Mouse (Mus musculus): ENCODE measurements at regions not wholly inside any gene's neighbourhood (a gene's known extent, or its start where the extent isn't known, plus 50 kb on each side); places are given as distances from the start of the nearest gene placed in this dataset.

GRCm38 (mm10) chr13:103470141-103470540 lies 135.8 kb upstream of the Mast4 start:
- no peak for DNase-seq (ENCODE audit: low spot score)

- no peak for DNase-seq (ENCODE audit: low spot score)
Measured at GRCm38 (mm10) chr13:103460499-103460898, 126.2 kb upstream of the Mast4 start.

GRCm38 (mm10) chr13:103459486-103460147 lies 125.3 kb upstream of the Mast4 start:
- no peak for DNase-seq (ENCODE audit: low spot score)

- no peak for DNase-seq (ENCODE audit: low spot score)
Measured at GRCm38 (mm10) chr13:103452837-103453236, 118.5 kb upstream of the Mast4 start.

- peak; percentile 63 for DNase-seq (ENCODE audit: low spot score)
Measured at GRCm38 (mm10) chr13:103430589-103430988, 96.3 kb upstream of the Mast4 start.

- DNase-seq (ENCODE audit: low spot score): no peak
Measured at GRCm38 (mm10) chr13:103424011-103424410, 89.7 kb upstream of the Mast4 start.

- DNase-seq (ENCODE audit: low spot score): no peak
Measured at GRCm38 (mm10) chr13:103423417-103423816, 89.1 kb upstream of the Mast4 start.

- no peak for DNase-seq (ENCODE audit: low spot score)
Measured at GRCm38 (mm10) chr13:103422997-103423396, 88.7 kb upstream of the Mast4 start.

GRCm38 (mm10) chr13:103419146-103419545 lies 84.8 kb upstream of the Mast4 start:
- DNase-seq (ENCODE audit: low spot score): no peak

GRCm38 (mm10) chr13:103417256-103417655 lies 83.0 kb upstream of the Mast4 start:
- DNase-seq (ENCODE audit: low spot score): no peak

- DNase-seq (ENCODE audit: low spot score): no peak
Measured at GRCm38 (mm10) chr13:103415335-103415734, 81.0 kb upstream of the Mast4 start.

- DNase-seq (ENCODE audit: low spot score): no peak
Measured at GRCm38 (mm10) chr13:103412566-103412965, 78.3 kb upstream of the Mast4 start.

GRCm38 (mm10) chr13:103409286-103409685 lies 75.0 kb upstream of the Mast4 start:
- no peak for DNase-seq (ENCODE audit: low spot score)

GRCm38 (mm10) chr13:103396526-103397020 lies 62.3 kb upstream of the Mast4 start:
- no peak for DNase-seq (ENCODE audit: low spot score)

GRCm38 (mm10) chr13:103396099-103396498 lies 61.8 kb upstream of the Mast4 start:
- DNase-seq (ENCODE audit: low spot score): no peak

- no peak for DNase-seq (ENCODE audit: low spot score)
Measured at GRCm38 (mm10) chr13:103392581-103392980, 58.3 kb upstream of the Mast4 start.

- DNase-seq (ENCODE audit: low spot score): no peak
Measured at GRCm38 (mm10) chr13:103391396-103391795, 57.1 kb upstream of the Mast4 start.

- DNase-seq (ENCODE audit: low spot score): no peak
Measured at GRCm38 (mm10) chr13:103390991-103391390, 56.7 kb upstream of the Mast4 start.

GRCm38 (mm10) chr13:103386948-103387347 lies 52.7 kb upstream of the Mast4 start:
- no peak for DNase-seq (ENCODE audit: low spot score)
